Mouse (Mus musculus) midbrain, embryonic 15.5 days (tissue): ENCODE results near the gene Hist1h2aa. TPM values are rescaled to one million over a fixed set of nuclear protein-coding genes. Genes with fewer than 3 reads are reported as not detected.

Source experiments
- ATAC-seq: fragments of 200-750 bp; cut with Nextera tagmentation; replicated peaks from 2 replicates; pipeline ENCODE4 v1.8.0; 2017; ENCODE audit warnings: moderate TSS enrichment
- H3K27ac ChIP-seq: fragments of 300-500 bp; sonication (generic); 2 replicates; pipeline ENCODE4 v1.5.1; 2015; ENCODE audit warnings: mild to moderate bottlenecking, inconsistent platforms
- H3K27me3 ChIP-seq: fragments of 300-500 bp; sonication (generic); replicated peaks from 2 replicates; pipeline ENCODE4 v1.6.1; 2015; ENCODE audit warnings: inconsistent platforms
- H3K36me3 ChIP-seq: fragments of 300-500 bp; sonication (generic); replicated peaks from 2 replicates; pipeline ENCODE4 v1.6.1; 2015; ENCODE audit warnings: inconsistent platforms
- H3K4me1 ChIP-seq: fragments of 300-500 bp; sonication (generic); 2 replicates; pipeline ENCODE4 v1.6.1; 2015; ENCODE audit warnings: inconsistent platforms
- H3K4me2 ChIP-seq: fragments of 300-500 bp; sonication (generic); 2 replicates; pipeline ENCODE4 v1.6.1; 2015; ENCODE audit warnings: inconsistent platforms, mild to moderate bottlenecking, moderate library complexity
- H3K4me3 ChIP-seq: fragments of 300-500 bp; sonication (generic); 2 replicates; pipeline ENCODE4 v1.5.1; 2015; ENCODE audit warnings: mild to moderate bottlenecking, inconsistent platforms
- H3K9ac ChIP-seq: fragments of 300-500 bp; sonication (generic); 2 replicates; pipeline ENCODE4 v1.6.1; 2015; ENCODE audit warnings: mild to moderate bottlenecking, inconsistent platforms
- H3K9me3 ChIP-seq: fragments of 300-500 bp; sonication (generic); 2 replicates; pipeline ENCODE4 v1.6.1; 2016; ENCODE audit warnings: inconsistent platforms
- WGBS: fragments of 180-500 bp; shearing (Covaris S2); methylation state at CpG from one replicate; pipeline ENCODE4 v1.1.7; 2015; ENCODE audit warnings: mixed read lengths; 5-methylcytosine and 5-hydroxymethylcytosine counted together
- polyA plus RNA-seq: library from polyadenylated mRNA; unstranded; fragments of >200 nt; fragmentation: Nextera tagmentation; extraction: Ambion mirVana; gene quantifications from 2 replicates; pipeline ENCODE4 v1.2.1, GENCODE M21; 2015

The Hist1h2aa gene
- polyA plus RNA-seq, 1 experiment from 2014 or later = not detected

DNA sequence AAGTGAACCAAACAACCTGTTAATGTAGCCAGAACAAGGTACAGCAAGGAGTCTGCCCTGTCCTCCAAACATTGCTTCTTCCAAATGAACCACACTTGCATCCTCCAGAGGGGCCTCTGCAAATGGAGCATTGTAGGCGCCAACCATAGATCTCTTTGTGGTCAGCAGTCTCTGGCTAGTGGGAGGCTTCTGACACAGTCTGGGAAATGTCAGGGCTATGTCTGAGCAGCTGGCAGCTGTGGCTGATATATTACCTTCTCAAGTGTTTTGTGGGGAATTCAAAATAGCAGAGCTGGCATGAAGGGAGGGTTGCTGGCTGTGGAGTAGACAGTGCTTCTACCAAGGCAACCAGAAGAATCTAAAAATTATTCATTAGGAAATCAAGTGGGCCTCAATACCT is 18.1 kb upstream of the Hist1h2aa start:
- H3K9me3 ChIP-seq = no peaks in the 10 kb centered on the region
- H3K27ac ChIP-seq = no peak overlapping the region
- H3K4me1 ChIP-seq = no peaks in the 10 kb centered on the region
- 89% methylated on average over 1 of the region's 1 CpGs for WGBS
- H3K4me3 ChIP-seq = no peak overlapping the region
- H3K9ac ChIP-seq = no peak overlapping the region
- H3K27me3 ChIP-seq = no peaks in the 10 kb centered on the region
- no peaks in the 10 kb centered on the region for H3K36me3 ChIP-seq
- no peak overlapping the region for H3K4me2 ChIP-seq
- no peak for ATAC-seq

DNA sequence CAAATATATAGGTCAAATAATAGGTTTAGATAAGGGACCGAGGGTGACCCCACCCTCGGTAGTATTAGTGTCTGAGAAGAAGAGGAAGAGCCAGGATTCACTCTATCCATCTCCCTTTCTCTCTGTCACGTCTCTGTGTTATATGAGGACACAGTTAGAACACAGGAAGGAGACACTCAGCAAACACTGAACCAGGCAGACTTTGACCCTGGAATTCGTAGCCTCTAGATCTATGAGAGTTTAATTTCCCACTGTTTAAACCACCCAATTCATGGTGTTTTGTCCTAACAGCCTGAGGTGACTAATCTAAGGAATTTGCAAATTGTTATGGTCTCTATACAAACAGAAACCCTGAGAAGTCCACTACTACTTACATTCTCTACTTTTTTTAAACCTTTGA is 16.6 kb upstream of the Hist1h2aa start:
- no peak for ATAC-seq
- no peaks in the 10 kb centered on the region for H3K4me1 ChIP-seq
- 82% methylated on average over 4 of the region's 4 CpGs for WGBS
- no peak overlapping the region for H3K4me3 ChIP-seq
- no peaks in the 10 kb centered on the region for H3K27me3 ChIP-seq
- no peak overlapping the region for H3K27ac ChIP-seq
- no peaks in the 10 kb centered on the region for H3K9me3 ChIP-seq
- no peak overlapping the region for H3K4me2 ChIP-seq
- H3K36me3 ChIP-seq = no peaks in the 10 kb centered on the region
- no peak overlapping the region for H3K9ac ChIP-seq

DNA sequence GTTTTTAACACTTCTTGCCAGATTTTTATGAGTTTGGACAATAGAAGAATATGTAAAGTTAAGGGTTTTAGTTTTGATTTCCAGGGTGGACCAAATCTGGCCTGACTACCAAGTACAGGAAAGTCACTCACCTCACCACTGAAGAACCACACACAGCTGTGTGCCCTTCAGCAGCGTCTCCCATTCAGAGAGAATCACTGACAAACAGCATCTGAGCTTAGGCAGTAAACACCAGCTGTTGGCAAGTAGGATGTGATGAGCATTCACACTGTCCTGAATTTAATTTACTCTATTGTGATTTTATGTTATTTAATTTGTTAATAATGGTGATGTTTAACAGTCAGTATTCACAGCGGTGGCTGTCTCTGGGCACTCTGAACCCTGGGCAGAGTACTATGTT is 8.5 kb upstream of the Hist1h2aa start:
- H3K9me3 ChIP-seq = no peaks in the 10 kb centered on the region
- no peaks in the 10 kb centered on the region for H3K27me3 ChIP-seq
- H3K9ac ChIP-seq = no peak overlapping the region
- no peak overlapping the region for H3K4me2 ChIP-seq
- H3K36me3 ChIP-seq = no peaks in the 10 kb centered on the region
- no peak for ATAC-seq
- 74% methylated on average over 2 of the region's 2 CpGs for WGBS
- no peaks in the 10 kb centered on the region for H3K4me1 ChIP-seq
- H3K4me3 ChIP-seq = no peak overlapping the region
- H3K27ac ChIP-seq = no peak overlapping the region

DNA sequence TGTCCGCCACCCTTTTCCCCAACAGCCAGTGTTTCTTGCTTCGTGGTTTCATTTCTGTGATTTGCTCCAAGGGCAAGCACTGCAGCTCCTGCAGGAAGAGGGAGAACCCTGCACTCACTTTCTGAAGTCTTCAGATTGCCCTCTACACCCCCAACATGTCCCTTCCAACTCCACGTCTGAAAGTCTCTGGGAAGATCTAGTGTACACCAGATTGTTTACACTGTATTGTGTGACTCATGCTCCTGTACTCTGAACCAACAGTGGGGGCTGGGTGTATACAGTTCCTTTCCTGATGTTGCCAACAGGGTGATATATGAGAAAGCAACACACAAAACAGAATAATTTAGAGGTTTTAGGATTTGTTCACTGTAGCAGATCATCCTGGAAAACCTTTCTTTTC is 5.6 kb upstream of the Hist1h2aa start:
- WGBS = 73% methylated on average over 3 of the region's 3 CpGs

DNA sequence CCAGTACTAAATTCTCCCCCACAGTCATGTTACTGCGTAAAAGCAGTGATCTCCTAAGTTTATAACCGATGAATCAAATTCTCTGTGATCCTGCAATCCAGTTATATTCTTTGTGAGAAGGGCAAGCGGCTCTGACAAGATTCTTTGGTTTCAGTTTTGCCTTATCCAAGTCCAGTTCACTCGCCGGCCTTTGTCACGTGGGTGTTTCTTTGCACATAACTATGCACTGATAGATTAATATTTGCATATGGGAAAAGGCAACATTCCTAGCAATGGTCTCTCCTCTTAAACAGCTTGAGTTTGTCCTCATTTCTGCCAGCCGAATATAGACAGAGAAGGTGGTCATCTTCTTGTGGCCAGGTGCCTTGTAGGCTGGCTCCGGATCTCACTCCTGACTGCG is 3.8 kb upstream of the Hist1h2aa start:
- Histone ChIP-seq H3K27ac (no peak overlapping the region), H3K36me3 (no peaks in the 10 kb centered on the region), H3K27me3 (no peaks in the 10 kb centered on the region), H3K4me1 (no peaks in the 10 kb centered on the region), H3K4me2 (no peak overlapping the region), H3K9ac (no peak overlapping the region), H3K4me3 (no peak overlapping the region), H3K9me3 (no peaks in the 10 kb centered on the region)
- WGBS = 92% methylated on average over 9 of the region's 9 CpGs
- no peak for ATAC-seq

More for the DNA sequence above, 5.6 kb upstream of the Hist1h2aa start:
- Histone ChIP-seq H3K4me3 (no peak overlapping the region), H3K4me2 (no peak overlapping the region), H3K9ac (no peak overlapping the region), H3K4me1 (no peaks in the 10 kb centered on the region), H3K27ac (no peak overlapping the region), H3K36me3 (no peaks in the 10 kb centered on the region), H3K27me3 (no peaks in the 10 kb centered on the region), H3K9me3 (no peaks in the 10 kb centered on the region)
- ATAC-seq = no peak

DNA sequence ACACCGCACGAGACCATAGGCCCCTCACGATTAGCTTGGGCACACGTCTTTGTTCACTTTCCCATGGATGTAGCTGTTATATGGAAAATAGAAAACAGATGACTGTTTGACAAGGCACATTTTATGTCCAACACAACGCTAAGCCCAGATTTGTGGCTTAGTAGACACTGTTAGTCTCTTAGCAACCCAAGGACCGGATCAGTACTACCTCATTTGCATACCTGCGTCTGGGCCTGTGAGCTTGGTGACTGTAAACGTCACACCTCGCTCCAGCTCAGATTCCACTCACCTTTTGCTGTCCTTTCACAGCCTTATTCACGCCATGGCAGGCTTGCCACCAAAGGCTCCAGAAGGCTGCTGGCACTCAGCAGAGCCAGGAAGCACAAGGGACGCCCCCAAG is 3.4 kb upstream of the Hist1h2aa start:
- Histone ChIP-seq H3K27me3 (no peaks in the 10 kb centered on the region), H3K36me3 (no peaks in the 10 kb centered on the region), H3K4me3 (no peak overlapping the region), H3K9me3 (no peaks in the 10 kb centered on the region), H3K4me2 (no peak overlapping the region), H3K9ac (no peak overlapping the region), H3K27ac (no peak overlapping the region), H3K4me1 (no peaks in the 10 kb centered on the region)
- no peak for ATAC-seq
- 77% methylated on average over 11 of the region's 11 CpGs for WGBS

DNA sequence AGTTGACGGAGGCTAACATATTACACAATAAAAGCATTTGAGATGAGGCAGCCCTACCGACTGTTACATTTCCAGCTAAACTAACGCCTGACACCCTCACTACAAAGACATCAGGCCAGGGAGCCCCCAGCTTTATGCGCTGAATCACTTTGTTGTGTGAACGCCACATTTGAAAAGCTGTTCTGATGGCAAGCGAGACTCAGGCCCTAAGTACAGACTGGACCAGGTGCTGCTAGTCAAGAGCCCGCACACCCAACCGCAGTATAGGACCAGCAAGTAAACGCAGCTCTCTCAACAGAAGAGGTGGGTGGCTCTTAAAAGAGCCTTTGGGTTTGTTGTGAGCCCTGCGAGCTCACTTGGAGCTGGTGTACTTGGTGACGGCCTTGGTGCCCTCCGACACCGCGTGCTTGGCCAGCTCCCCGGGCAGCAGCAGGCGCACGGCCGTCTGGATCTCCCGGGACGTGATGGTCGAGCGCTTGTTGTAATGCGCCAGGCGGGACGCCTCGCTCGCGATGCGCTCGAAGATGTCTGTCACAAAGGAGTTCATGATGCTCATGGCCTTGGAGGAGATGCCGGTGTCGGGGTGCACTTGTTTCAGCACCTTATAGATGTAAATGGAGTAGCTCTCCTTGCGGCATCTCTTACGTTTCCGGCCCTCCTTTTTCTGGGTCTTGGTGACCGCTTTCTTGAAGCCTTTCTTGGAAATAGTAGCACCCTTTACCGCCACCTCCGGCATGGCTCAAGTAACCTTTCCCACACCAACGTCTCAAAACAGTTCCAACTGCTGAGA is 646 bp upstream of the Hist1h2aa start, which contains the start of gene Hist1h2ba:
TSS of gene Hist1h2ba (minus strand) at position 736 of the 790 bp plus-strand sequence.
- Histone ChIP-seq H3K4me2 (no peak within 1 kb of the TSS), H3K27ac (no peak within 1 kb of the TSS), H3K9me3 (no peaks in the 10 kb centered on the region), H3K36me3 (no peaks in the 10 kb centered on the region), H3K9ac (no peak within 1 kb of the TSS), H3K27me3 (no peaks in the 10 kb centered on the region), H3K4me1 (no peaks in the 10 kb centered on the region), H3K4me3 (no peak within 1 kb of the TSS)
- 94% methylated on average over 39 of the region's 39 CpGs for WGBS
- no peak for ATAC-seq

DNA sequence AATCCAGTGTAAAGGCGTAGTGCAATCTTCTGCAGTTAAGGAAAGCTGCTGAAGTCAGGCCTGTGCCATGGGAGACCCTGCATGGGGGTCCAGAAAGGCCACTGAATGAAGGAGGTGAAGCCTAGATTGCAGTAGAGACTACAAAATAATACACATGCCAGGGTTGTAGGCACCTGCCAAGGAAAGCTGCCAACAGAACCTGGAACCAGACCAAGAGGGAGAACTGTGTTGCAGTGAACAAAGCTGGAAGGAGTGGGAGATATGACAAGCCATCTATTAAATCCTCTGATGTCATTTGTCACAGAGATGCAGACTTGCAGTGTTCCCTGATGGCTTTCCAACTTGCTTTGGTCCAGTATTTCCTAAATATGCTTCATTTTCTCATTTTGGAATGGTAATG is 4.4 kb downstream of the Hist1h2aa start:
- no peaks in the 10 kb centered on the region for H3K27me3 ChIP-seq
- no peak overlapping the region for H3K4me2 ChIP-seq
- no peak overlapping the region for H3K4me3 ChIP-seq
- H3K9ac ChIP-seq = no peak overlapping the region
- no peaks in the 10 kb centered on the region for H3K9me3 ChIP-seq
- 91% methylated on average over 1 of the region's 1 CpGs for WGBS
- H3K36me3 ChIP-seq = no peaks in the 10 kb centered on the region
- no peak for ATAC-seq
- H3K4me1 ChIP-seq = no peaks in the 10 kb centered on the region
- H3K27ac ChIP-seq = no peak overlapping the region

DNA sequence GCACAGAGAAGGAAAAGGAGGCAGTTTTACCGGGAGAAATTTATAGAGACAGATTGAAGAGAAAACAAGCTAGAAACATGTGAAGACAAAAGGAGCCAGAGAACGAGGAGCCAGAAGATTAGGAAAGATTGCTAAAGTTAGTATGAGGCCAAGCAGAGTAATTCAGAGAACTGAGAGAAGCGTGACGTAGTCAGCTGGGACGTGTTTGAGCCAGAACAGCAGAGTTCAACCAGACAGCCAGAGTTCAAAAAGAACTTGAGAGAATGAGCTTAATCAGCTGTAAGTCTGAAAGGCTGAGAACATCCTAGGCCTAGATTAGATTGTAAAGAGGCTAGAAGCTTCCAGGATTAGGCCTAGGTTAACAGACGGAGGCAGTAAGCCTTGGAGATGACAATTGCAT is 6.0 kb downstream of the Hist1h2aa start:
- H3K4me3 ChIP-seq = no peak overlapping the region
- no peaks in the 10 kb centered on the region for H3K4me1 ChIP-seq
- H3K4me2 ChIP-seq = no peak overlapping the region
- H3K27ac ChIP-seq = no peak overlapping the region
- no peaks in the 10 kb centered on the region for H3K36me3 ChIP-seq
- H3K9me3 ChIP-seq = no peaks in the 10 kb centered on the region
- no peak for ATAC-seq
- 50% methylated on average over 6 of the region's 6 CpGs for WGBS
- H3K27me3 ChIP-seq = no peaks in the 10 kb centered on the region
- H3K9ac ChIP-seq = no peak overlapping the region

DNA sequence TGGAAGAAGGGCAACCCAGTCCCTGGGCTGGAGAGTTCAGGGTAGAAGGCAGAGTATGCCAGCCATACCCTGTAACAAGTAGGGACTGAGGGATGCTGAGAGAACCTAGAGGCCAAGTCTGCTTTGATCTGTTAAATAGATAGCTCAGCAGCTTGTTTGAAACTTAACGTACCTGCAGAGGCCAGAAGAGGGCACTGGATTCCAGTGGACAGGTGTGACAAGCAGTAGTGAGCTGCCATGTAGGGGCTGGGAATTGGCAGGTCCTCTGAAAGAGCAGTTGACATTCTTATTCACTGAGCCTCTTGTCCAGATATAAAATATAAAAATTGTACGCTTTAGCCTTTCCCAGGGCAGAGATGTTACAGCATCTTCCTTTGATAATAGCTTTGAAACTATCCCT is 8.6 kb downstream of the Hist1h2aa start:
- Histone ChIP-seq H3K36me3 (no peaks in the 10 kb centered on the region), H3K4me3 (no peak overlapping the region), H3K4me2 (no peak overlapping the region), H3K9ac (no peak overlapping the region), H3K27me3 (no peaks in the 10 kb centered on the region), H3K9me3 (no peaks in the 10 kb centered on the region), H3K4me1 (no peaks in the 10 kb centered on the region), H3K27ac (no peak overlapping the region)
- no peak for ATAC-seq
- 53% methylated on average over 2 of the region's 2 CpGs for WGBS

DNA sequence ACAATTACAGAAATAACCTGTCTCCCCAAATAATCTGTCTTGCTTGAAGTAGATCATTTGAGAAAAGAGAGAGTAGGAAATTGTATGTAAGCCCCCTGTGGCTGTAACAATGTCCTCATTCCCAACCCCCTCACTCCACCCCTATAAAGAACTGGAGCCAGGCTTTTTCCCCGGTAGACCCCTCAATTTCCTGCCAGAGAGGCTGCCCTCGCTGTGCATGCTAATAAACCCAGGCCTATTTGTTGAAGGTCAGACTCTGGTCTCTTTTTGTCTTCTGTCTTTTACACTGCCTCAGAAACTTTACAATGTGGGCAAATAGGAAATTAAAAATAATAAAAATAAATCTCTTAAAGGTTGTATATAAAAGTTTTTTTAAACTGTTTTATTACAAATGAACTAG is 12.0 kb downstream of the Hist1h2aa start:
- no peaks in the 10 kb centered on the region for H3K9me3 ChIP-seq
- H3K27ac ChIP-seq = no peak overlapping the region
- ATAC-seq = no peak
- H3K4me2 ChIP-seq = no peak overlapping the region
- no peaks in the 10 kb centered on the region for H3K36me3 ChIP-seq
- no peak overlapping the region for H3K4me3 ChIP-seq
- peaks cover 4% of the 10 kb centered on the region; the same call in 1 of the 2 replicates for H3K4me1 ChIP-seq
- no peak overlapping the region for H3K9ac ChIP-seq
- no peaks in the 10 kb centered on the region for H3K27me3 ChIP-seq
- WGBS = 23% methylated on average over 2 of the region's 2 CpGs

DNA sequence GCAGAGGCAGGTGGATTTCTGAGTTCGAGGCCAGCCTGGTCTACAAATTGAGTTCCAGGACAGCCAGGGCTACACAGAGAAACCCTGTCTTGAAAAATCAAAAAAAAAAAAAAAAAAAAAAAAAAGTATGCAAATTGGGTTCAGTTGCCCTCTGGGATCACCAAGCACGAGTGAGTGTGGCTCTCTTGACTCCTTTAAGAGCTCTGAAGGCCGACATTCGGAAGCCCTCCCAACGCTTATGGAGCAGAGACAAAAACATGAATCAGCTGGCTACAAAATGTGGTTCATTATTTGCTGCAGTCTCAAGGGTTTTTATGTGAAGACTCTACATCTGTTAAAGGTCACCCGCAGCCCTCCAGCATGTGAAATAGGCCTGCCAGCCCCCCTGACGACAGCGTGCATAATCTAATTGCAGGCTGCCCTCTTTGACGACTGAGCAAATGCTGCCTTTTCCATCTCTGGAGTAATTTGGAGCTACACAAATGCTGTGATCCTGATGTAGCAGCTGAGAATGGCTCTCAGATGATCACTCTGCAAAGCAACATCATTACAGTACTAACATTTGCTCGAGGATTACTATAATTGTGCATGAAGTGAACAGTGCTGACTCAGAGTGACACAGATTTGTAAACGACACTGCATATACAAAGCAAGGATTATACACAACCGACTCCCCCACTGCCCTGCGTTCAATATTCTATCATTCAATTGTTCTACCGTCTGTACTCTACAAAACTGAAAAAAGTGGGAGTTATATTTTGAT is 15.4 kb downstream of the Hist1h2aa start:
- no peaks in the 10 kb centered on the region for H3K9me3 ChIP-seq
- no peak overlapping the region for H3K9ac ChIP-seq
- no peak overlapping the region for H3K4me2 ChIP-seq
- ATAC-seq = peak; percentile 86
- H3K27ac ChIP-seq = 0 out of 2 replicates have a peak overlapping the region, but pooled peaks have one; percentile 16
- peaks cover 4% of the 10 kb centered on the region; the same call in 1 of the 2 replicates for H3K4me1 ChIP-seq
- H3K4me3 ChIP-seq = no peak overlapping the region
- no peaks in the 10 kb centered on the region for H3K36me3 ChIP-seq
- H3K27me3 ChIP-seq = no peaks in the 10 kb centered on the region
- WGBS = 18% methylated on average over 14 of the region's 14 CpGs
